Mouse (Mus musculus) frontal cortex, postnatal 10 days (tissue): ENCODE measurements around the gene Olfr525.

Experiments used
- DNase-seq, 2 experiments: peaks; one replicate each; pipeline ENCODE4 v3.0.0; 2022; ENCODE audit warnings: low spot score in 2 of 2, mixed read lengths in 1 of 2

The Olfr525 gene

GRCm38 (mm10) chr7:140320558-140320957, at the start of gene Olfr525:
Olfr525 (plus strand) TSS chr7:140320858.
- DNase-seq = no peak

GRCm38 (mm10) chr7:140295746-140296145, 24.9 kb upstream of the Olfr525 start:
- no peak for DNase-seq

DNA sequence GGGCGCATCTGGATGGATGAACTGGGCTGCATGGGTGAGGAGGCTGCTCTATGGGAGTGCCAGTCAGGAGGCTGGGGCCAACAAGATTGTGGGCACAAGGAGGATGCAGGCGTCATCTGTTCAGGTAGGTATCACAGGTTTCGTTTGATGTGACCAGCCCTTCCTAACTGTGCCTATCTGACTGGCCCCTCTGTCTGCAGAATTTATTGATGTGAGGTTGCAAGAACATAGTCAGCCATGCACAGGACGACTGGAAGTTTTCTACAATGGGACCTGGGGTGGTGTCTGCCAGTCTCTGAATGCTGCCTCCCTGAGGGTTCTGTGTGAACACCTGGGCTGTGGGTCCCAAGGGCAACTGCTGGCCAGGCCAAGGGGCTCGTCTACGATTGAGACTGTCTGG, 23.8 kb upstream of the Olfr525 start:
- no peak for DNase-seq

DNA sequence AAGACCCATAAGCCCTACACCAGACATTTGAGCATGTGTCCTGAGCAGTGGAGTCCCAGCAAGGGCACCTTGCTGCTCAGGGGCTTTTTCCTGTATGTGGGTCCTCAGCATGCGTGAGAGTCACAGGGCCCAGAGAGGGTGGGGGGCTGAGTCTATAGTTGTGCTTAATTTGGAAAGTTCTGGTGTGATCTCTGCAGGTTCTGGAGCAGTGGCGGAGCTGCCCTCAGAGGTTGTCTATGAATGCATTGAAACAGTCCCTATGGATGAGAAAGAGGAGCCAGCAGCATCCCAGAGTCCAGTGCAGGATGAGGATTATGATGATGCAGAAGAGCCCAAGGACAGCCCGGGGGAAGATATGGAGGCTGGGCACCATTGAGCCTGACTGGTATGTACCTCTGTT, 21.2 kb upstream of the Olfr525 start:
- DNase-seq = no peak

- DNase-seq = no peak
These were observed 735 bp upstream of the Olfr525 start for GRCm38 (mm10) chr7:140319861-140320385.

DNA sequence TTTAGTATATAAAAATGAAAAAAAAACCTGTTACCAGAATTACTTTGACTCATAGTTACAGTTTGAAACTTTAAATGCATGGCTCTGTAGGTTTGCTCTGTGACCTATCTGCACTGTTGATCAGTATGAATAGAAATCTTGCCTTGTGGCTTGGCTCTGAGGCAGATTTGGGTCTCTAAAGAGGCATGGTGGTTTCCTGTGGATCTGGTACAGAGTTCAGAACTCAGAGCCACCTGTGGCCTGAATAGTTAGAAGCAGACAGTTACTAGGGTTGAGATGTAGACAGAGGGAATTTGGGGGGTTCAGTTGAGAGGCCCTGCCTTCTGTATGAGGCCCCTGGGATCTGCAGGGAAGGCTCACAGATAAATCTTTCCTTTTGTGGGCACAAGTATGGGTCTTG, 477 bp downstream of the Olfr525 start:
- no peak for DNase-seq

GRCm38 (mm10) chr7:140329766-140330304, 9.2 kb downstream of the Olfr525 start:
- no peak for DNase-seq

DNA sequence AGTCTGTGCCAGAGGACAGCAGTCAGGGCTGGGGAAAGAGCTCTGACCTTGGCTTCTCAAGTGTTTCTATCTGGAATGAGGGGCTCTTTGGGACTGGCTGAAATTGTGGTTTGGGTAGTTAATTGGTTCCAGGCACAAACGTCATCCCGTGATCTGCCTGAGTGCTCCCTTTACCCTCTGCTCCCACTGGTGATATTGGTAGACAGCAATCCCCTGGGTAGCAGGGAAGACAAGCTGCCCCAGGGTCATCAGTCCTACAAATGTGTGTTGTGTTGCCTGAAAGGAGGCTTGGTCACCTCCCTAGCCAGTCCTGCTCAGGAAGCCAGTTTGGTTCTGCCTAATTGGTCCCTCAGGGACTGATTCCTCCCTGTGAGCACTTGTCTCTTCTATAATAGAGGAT, 13.1 kb downstream of the Olfr525 start, which contains the start of gene Olfr527:
Olfr527 (plus strand) TSS at position 301 of the 400 bp plus-strand sequence.
- DNase-seq = no peak

DNA sequence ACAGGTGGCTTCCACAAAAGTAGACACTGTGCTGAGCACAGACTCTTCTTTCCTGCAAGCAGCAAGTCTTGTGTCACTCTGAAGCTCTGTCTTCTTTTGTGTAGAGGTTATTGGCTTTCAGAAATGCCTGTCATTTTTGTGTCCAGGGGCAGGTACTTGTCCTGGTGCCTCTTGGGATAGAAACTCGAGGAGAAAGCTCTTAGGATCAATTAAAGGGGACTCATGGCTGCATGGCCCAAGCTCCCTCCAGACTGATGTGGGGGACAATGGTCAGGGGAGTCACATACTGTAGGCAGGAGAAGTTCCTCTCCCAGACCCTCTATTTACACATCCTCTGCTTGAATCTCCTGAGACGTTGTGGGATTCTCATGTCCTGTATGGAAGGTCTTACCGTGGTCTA, 40.9 kb downstream of the Olfr525 start, which contains the start of gene Olfr60:
Olfr60 (minus strand) TSS at position 101 of the 400 bp plus-strand sequence.
- DNase-seq = no peak

DNA sequence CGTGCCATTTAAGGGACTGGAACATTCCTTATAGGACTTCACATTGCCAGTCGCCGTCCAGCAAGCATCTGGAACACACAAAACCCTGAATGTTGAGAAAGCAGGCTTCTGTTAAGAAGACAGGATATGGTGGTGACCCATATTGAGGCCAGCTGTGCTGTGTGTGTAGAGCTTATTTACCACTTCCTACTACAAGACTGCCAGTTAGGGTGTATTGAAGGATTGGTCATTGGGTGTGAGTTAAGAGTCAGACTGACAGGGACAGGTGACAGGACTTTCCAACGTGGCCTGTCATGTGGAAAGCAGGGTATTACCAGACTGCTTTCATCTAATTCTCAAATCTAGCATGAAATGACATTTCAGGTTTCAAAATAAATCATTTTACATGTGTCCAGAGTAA, 53.6 kb downstream of the Olfr525 start:
- no peak for DNase-seq

GRCm38 (mm10) chr7:140376231-140376630, 55.6 kb downstream of the Olfr525 start, which contains the start of gene Olfr530:
Olfr530 (minus strand) TSS chr7:140376331.
- DNase-seq = no peak

DNA sequence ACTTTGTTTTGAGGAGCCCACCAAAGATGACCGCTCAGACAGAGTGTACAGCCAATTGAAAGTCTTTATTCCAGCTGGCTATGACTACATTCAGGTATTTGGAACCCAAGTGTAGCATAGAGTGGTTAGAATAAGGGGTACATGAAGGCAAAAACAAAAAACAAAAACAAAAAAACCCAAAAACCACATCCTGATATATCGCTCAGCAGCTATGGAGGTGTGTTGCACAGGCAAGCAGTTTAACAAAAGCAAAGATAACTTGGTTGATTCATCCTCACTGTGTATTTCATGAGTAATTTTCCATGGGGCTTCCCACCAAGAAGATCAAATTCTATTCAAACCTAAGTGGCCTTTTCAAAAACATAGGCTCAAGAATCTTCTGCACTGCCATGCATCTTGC, 56.3 kb downstream of the Olfr525 start:
- DNase-seq = no peak
